Mouse (Mus musculus) neural tube, embryonic 12.5 days (tissue): ENCODE results near the gene Sstr3. TPM values are rescaled to one million over a fixed set of nuclear protein-coding genes. Genes with fewer than 3 reads are reported as not detected.

ENCODE experiments used
- ATAC-seq: fragments of 200-750 bp; cut with Nextera tagmentation; 2 replicates; pipeline ENCODE4 v1.8.0; 2017; ENCODE audit warnings: low read depth, mild to moderate bottlenecking, moderate TSS enrichment, moderate library complexity; ENCODE audit not compliant: low FRiP score
- H3K27ac ChIP-seq: fragments of 300-500 bp; sonication (generic); 2 replicates; pipeline ENCODE4 v1.5.1; 2016
- H3K27me3 ChIP-seq: fragments of 300-500 bp; sonication (generic); replicated peaks from 2 replicates; pipeline ENCODE4 v1.6.1; 2016; ENCODE audit warnings: mild to moderate bottlenecking
- H3K36me3 ChIP-seq: fragments of 300-500 bp; sonication (generic); 2 replicates; pipeline ENCODE4 v1.6.1; 2016; ENCODE audit warnings: mild to moderate bottlenecking
- H3K4me1 ChIP-seq: fragments of 300-500 bp; sonication (generic); 2 replicates; pipeline ENCODE4 v1.6.1; 2016
- H3K4me2 ChIP-seq: fragments of 300-500 bp; sonication (generic); replicated peaks from 2 replicates; pipeline ENCODE4 v1.6.1; 2016; ENCODE audit warnings: mild to moderate bottlenecking
- H3K4me3 ChIP-seq: fragments of 300-500 bp; sonication (generic); 2 replicates; pipeline ENCODE4 v1.5.1; 2016
- H3K9ac ChIP-seq: fragments of 300-500 bp; sonication (generic); 2 replicates; pipeline ENCODE4 v1.6.1; 2016; ENCODE audit warnings: mild to moderate bottlenecking
- H3K9me3 ChIP-seq: fragments of 300-500 bp; sonication (generic); 2 replicates; pipeline ENCODE4 v1.6.1; 2016; ENCODE audit warnings: mild to moderate bottlenecking
- WGBS: fragments of 180-500 bp; shearing (Covaris S2); methylation state at CpG from one replicate; pipeline ENCODE4 v1.1.7; 2016; 5-methylcytosine and 5-hydroxymethylcytosine counted together
- polyA plus RNA-seq: library from polyadenylated mRNA; unstranded; fragments of >200 nt; fragmentation: Nextera tagmentation; extraction: Ambion mirVana; gene quantifications from 2 replicates; pipeline ENCODE4 v1.2.1, GENCODE M21; 2016

Sstr3 gene
- polyA plus RNA-seq, 1 experiment from 2014 or later: 0.18 TPM

GRCm38 (mm10) chr15:78521892-78522291, 22.6 kb downstream of the Sstr3 start:
- Histone ChIP-seq H3K4me3 (no peak overlapping the region), H3K9me3 (no peaks in the 10 kb centered on the region), H3K27ac (no peak overlapping the region), H3K4me2 (no peak overlapping the region), H3K9ac (no peak overlapping the region), H3K27me3 (no peaks in the 10 kb centered on the region), H3K4me1 (no peaks in the 10 kb centered on the region), H3K36me3 (no peaks in the 10 kb centered on the region)
- WGBS: 86% methylated on average over 6 of the region's 6 CpGs
- no peak for ATAC-seq

GRCm38 (mm10) chr15:78521331-78521730, 23.2 kb downstream of the Sstr3 start:
- WGBS: 63% methylated on average over 8 of the region's 8 CpGs
- H3K27ac ChIP-seq: no peak overlapping the region
- no peaks in the 10 kb centered on the region for H3K9me3 ChIP-seq
- no peak overlapping the region for H3K4me2 ChIP-seq
- H3K36me3 ChIP-seq: no peaks in the 10 kb centered on the region
- no peaks in the 10 kb centered on the region for H3K4me1 ChIP-seq
- no peak overlapping the region for H3K4me3 ChIP-seq
- no peak overlapping the region for H3K9ac ChIP-seq
- no peaks in the 10 kb centered on the region for H3K27me3 ChIP-seq
- ATAC-seq: no peak

- WGBS: 76% methylated on average over 13 of the region's 13 CpGs
- H3K36me3 ChIP-seq: no peaks in the 10 kb centered on the region
- H3K9me3 ChIP-seq: no peaks in the 10 kb centered on the region
- H3K4me3 ChIP-seq: no peak overlapping the region
- no peaks in the 10 kb centered on the region for H3K27me3 ChIP-seq
- H3K9ac ChIP-seq: no peak overlapping the region
- no peak for ATAC-seq
- no peak overlapping the region for H3K4me2 ChIP-seq
- no peak overlapping the region for H3K27ac ChIP-seq
- H3K4me1 ChIP-seq: no peaks in the 10 kb centered on the region
Observed at GRCm38 (mm10) chr15:78520112-78520715, 24.3 kb downstream of the Sstr3 start.

- Histone ChIP-seq H3K27me3 (no peaks in the 10 kb centered on the region), H3K4me1 (no peaks in the 10 kb centered on the region), H3K9me3 (no peaks in the 10 kb centered on the region), H3K36me3 (no peaks in the 10 kb centered on the region), H3K27ac (no peak overlapping the region), H3K4me2 (no peak overlapping the region), H3K9ac (no peak overlapping the region), H3K4me3 (no peak overlapping the region)
- WGBS: 69% methylated on average over 7 of the region's 7 CpGs
- no peak for ATAC-seq
Observed at GRCm38 (mm10) chr15:78518221-78518620, 26.3 kb downstream of the Sstr3 start.

GRCm38 (mm10) chr15:78515759-78516158, 28.7 kb downstream of the Sstr3 start:
- H3K27ac ChIP-seq: no peak overlapping the region
- H3K36me3 ChIP-seq: no peaks in the 10 kb centered on the region
- WGBS: 87% methylated on average over 6 of the region's 6 CpGs
- no peak overlapping the region for H3K4me3 ChIP-seq
- H3K9me3 ChIP-seq: no peaks in the 10 kb centered on the region
- no peaks in the 10 kb centered on the region for H3K27me3 ChIP-seq
- no peak overlapping the region for H3K4me2 ChIP-seq
- H3K4me1 ChIP-seq: no peaks in the 10 kb centered on the region
- ATAC-seq: no peak
- H3K9ac ChIP-seq: no peak overlapping the region

GRCm38 (mm10) chr15:78514393-78515146, 29.9 kb downstream of the Sstr3 start:
- Histone ChIP-seq H3K9ac (no peak overlapping the region), H3K9me3 (no peaks in the 10 kb centered on the region), H3K4me2 (no peak overlapping the region), H3K27ac (no peak overlapping the region), H3K36me3 (no peaks in the 10 kb centered on the region), H3K4me3 (no peak overlapping the region), H3K27me3 (no peaks in the 10 kb centered on the region), H3K4me1 (peaks cover 8% of the 10 kb centered on the region; the same call in 1 of the 2 replicates)
- 38% methylated on average over 7 of the region's 7 CpGs for WGBS
- ATAC-seq: no peak

GRCm38 (mm10) chr15:78513019-78513418, 31.5 kb downstream of the Sstr3 start:
- Histone ChIP-seq H3K4me3 (no peak overlapping the region), H3K9me3 (no peaks in the 10 kb centered on the region), H3K4me1 (peaks cover 9% of the 10 kb centered on the region; the same call in 1 of the 2 replicates), H3K4me2 (no peak overlapping the region), H3K36me3 (no peaks in the 10 kb centered on the region), H3K27me3 (no peaks in the 10 kb centered on the region), H3K27ac (no peak overlapping the region), H3K9ac (no peak overlapping the region)
- ATAC-seq: no peak
- WGBS: 89% methylated on average over 14 of the region's 14 CpGs

- Histone ChIP-seq H3K4me3 (no peak overlapping the region), H3K9me3 (no peaks in the 10 kb centered on the region), H3K4me2 (no peak overlapping the region), H3K27ac (no peak overlapping the region), H3K36me3 (no peaks in the 10 kb centered on the region), H3K9ac (0 out of 2 replicates have a peak overlapping the region, but pooled peaks have one; percentile 10), H3K4me1 (peaks cover 9% of the 10 kb centered on the region; the same call in 1 of the 2 replicates), H3K27me3 (no peaks in the 10 kb centered on the region)
- ATAC-seq: no peak
- WGBS: 81% methylated on average over 7 of the region's 7 CpGs
Observed at GRCm38 (mm10) chr15:78511951-78512350, 32.5 kb downstream of the Sstr3 start.

- Histone ChIP-seq H3K9ac (no peak overlapping the region), H3K27me3 (no peaks in the 10 kb centered on the region), H3K27ac (no peak overlapping the region), H3K36me3 (no peaks in the 10 kb centered on the region), H3K4me2 (no peak overlapping the region), H3K9me3 (no peaks in the 10 kb centered on the region), H3K4me3 (no peak overlapping the region), H3K4me1 (peaks cover 9% of the 10 kb centered on the region; the same call in 1 of the 2 replicates)
- ATAC-seq: no peak
- WGBS: 93% methylated on average over 6 of the region's 6 CpGs
Observed at GRCm38 (mm10) chr15:78510736-78511135, 33.7 kb downstream of the Sstr3 start.

GRCm38 (mm10) chr15:78510121-78510576, 34.3 kb downstream of the Sstr3 start:
- Histone ChIP-seq H3K4me2 (peak overlapping the region; percentile 33), H3K4me3 (no peak overlapping the region)
- 56% methylated on average over 8 of the region's 8 CpGs for WGBS

GRCm38 (mm10) chr15:78509297-78509899, 35.1 kb downstream of the Sstr3 start:
- H3K27me3 ChIP-seq: no peaks in the 10 kb centered on the region
- no peaks in the 10 kb centered on the region for H3K36me3 ChIP-seq
- WGBS: 41% methylated on average over 12 of the region's 12 CpGs
- H3K9me3 ChIP-seq: peaks cover 9% of the 10 kb centered on the region; the same call in 1 of the 2 replicates
- peaks cover 9% of the 10 kb centered on the region; the same call in 1 of the 2 replicates for H3K4me1 ChIP-seq
- no peak overlapping the region for H3K4me3 ChIP-seq
- H3K27ac ChIP-seq: no peak overlapping the region
- ATAC-seq: peak; percentile 29; the same call in 1 of the 2 replicates
- peak overlapping the region; percentile 33 for H3K4me2 ChIP-seq
- H3K9ac ChIP-seq: peak overlapping the region; percentile 6; the same call in 1 of the 2 replicates

More at GRCm38 (mm10) chr15:78510121-78510576, 34.3 kb downstream of the Sstr3 start:
- no peak overlapping the region for H3K27ac ChIP-seq
- H3K36me3 ChIP-seq: no peaks in the 10 kb centered on the region
- H3K4me1 ChIP-seq: peaks cover 9% of the 10 kb centered on the region; the same call in 1 of the 2 replicates
- no peaks in the 10 kb centered on the region for H3K27me3 ChIP-seq
- ATAC-seq: no peak
- peak overlapping the region; percentile 6; the same call in 1 of the 2 replicates for H3K9ac ChIP-seq
- H3K9me3 ChIP-seq: 0 out of 2 replicates have a peak, but pooled peaks cover 2% of the 10 kb centered on the region

GRCm38 (mm10) chr15:78508443-78508842, 36.0 kb downstream of the Sstr3 start:
- peaks cover 9% of the 10 kb centered on the region; the same call in 1 of the 2 replicates for H3K4me1 ChIP-seq
- H3K9ac ChIP-seq: no peak overlapping the region
- H3K9me3 ChIP-seq: peaks cover 10% of the 10 kb centered on the region; the same call in 1 of the 2 replicates
- no peak overlapping the region for H3K4me2 ChIP-seq
- no peak overlapping the region for H3K27ac ChIP-seq
- no peaks in the 10 kb centered on the region for H3K27me3 ChIP-seq
- no peaks in the 10 kb centered on the region for H3K36me3 ChIP-seq
- WGBS: 80% methylated on average over 7 of the region's 7 CpGs
- no peak for ATAC-seq
- no peak overlapping the region for H3K4me3 ChIP-seq
